Mouse (Mus musculus): ENCODE measurements around the gene Mical2.
A peak's percentile ranks its signal among the peaks of the same experiment; 100 is the strongest.

Gene Mical2

DNA sequence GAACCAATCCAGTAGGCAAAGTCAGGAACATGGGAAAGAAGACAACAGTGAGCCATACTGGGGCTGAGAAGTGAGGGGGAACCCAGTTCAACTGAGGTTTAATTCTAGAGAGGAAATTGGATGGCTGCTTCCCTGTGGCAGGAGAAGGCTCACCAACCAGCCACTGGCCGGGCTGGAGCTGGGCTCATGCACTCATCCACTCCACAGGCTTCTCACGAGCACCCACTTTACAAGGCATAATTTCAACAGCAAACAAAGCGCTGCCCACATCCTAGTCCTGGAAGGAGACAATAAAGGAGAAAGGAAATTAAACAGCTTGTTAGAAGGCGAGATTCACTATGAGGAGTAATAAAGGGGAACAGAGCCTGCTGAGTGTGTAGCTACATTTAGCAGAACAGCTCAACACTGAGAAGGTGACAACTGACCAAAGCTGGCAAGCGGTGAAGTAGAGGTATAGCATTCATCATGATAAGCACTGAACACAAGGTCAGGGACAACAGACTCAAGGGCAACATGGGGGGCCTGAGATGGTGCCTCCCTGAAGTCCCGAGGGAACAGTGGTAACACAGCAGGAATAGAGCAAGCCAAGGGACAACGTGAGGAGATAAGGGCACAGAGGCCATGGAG, 137.0 kb downstream of the Mical2 start:
- no peak for DNase-seq (ENCODE audit: low spot score)

DNA sequence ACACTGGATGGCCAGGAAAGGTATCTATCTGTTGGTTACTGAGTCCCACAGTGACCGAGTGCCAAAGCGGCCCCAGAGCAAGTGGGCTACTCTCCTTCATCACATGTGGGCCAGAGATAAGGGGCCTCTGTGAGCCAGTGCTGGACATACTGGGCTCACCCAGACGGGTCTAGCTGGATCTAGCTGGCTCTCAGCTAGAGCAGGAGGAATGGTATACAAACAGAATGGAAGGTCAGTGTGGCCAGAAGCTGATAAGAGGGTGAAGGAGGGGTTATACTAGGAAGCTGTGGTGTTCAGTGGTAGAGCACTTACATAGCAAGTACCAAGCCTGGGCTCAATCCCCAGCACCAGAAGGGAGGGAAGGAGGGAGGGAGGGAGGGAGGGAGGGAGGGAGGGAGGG, 140.2 kb downstream of the Mical2 start:
- no peak for DNase-seq (ENCODE audit: low spot score)

DNA sequence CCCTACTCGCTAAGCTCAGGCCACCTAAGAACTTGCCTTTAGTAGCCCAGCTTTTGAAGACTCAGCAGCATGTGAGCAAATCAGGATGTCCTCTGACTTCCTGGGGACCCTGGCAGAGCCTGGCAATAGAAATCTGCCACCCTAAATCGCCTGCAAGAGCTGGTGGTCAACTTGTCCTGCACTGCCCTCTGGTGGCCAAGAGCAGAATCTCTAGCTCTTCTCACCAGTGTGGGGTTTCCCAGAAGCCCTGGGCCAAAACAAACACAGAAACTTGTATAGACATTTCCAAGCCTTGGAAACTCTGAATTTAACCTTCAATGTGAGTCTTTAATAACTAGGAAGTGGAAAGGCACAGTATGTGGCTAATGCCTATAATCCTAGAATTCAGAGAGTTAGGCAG, 143.4 kb downstream of the Mical2 start:
- DNase-seq (ENCODE audit: low spot score) = peak; percentile 89

DNA sequence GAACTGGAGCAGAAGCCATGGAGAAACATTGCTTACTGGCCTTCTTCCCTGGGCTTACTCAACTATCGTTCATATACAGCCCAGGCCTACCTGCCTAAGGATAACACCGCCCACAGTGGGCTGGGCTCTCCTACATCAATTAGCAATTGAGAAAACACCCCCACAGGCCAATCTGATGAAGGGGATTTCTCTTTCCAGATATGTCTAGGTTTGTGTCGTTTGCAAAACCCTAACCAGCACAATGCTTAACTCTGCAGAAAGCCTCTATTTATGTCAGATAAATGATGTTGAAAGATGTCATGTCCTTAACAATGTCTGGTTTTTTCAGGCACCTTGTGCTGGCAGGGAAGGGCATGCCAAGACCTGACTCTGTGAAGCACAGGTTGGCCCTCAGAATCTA, 144.3 kb downstream of the Mical2 start:
- no peak for DNase-seq (ENCODE audit: low spot score)

DNA sequence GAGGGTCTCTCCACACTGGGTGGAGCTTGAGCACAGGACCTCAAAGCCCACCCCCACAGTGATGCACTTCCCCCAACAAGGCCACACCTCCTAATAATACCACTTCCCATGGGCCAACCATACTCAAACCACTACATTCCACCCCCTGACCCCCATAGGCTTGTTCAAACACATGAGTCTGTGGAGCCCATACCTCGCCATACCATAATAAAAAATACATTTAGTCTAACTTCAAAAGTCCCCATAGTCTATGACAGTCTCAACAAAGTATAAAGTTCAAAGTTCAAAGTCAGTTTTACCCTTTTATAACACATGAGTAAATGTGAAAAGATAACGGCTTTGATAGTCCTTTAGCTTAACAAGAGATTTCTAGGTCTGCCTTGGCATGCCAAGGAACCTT, 145.7 kb downstream of the Mical2 start:
- DNase-seq (ENCODE audit: low spot score) = no peak

DNA sequence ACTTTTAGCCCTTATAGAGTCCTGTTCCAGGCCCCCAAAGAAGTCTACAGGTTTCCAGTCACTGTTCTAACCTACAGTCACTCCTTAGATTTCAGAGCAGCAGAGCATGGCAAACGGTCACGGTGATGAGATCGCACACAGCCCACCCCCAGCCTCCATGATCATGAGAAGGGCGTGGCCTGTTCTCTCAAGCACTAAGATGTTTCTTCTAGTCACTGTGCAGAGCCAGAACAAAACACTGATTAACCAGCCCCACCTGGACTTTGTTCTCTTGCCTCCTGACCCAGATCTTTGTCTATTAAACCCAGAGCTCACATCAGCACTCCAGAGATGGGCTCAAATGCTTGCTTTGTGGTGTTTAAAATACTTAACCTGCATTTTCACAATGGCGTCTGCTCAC, 148.4 kb downstream of the Mical2 start:
- no peak for DNase-seq (ENCODE audit: low spot score)

DNA sequence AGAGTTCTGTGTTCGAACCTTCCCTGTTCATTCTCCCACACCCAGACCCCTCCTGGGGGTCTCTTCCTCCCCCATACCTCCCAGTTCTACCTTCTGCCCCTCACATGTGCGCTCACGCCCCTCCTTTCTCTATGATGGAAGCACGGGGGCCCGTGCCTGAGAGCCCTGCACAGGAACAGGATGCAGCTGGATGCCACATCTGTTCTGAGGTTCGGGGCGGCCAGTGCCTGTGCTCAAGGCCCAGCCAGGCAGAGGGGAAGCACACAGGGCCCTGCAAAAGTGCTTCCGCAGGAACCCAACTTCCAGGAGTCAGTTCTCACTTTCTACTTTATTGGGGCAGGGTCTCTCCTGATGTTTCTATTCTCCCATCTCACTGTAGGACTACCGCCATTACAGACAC, 149.4 kb downstream of the Mical2 start:
- DNase-seq (ENCODE audit: low spot score) = no peak

DNA sequence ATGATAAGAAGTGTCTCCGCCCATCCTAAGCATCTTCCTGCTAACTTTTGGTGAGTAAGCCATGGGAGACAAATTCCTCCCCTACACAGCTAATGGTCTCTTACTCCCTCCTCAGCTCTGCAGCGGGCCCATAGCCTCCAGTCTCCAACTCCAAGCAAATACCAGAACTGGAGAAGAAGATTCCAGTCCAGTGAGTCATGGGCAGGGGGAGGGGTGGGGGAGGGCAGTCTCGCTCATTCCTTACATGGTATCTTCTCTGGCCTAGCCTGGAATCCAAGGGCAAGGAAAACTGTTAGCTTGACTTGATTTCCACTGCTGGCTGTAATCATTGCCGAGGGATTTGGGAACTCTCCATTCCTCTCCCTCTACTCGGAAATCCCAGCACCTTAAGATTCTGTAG, 150.2 kb downstream of the Mical2 start:
- peak; percentile 61 for DNase-seq (ENCODE audit: low spot score)

DNA sequence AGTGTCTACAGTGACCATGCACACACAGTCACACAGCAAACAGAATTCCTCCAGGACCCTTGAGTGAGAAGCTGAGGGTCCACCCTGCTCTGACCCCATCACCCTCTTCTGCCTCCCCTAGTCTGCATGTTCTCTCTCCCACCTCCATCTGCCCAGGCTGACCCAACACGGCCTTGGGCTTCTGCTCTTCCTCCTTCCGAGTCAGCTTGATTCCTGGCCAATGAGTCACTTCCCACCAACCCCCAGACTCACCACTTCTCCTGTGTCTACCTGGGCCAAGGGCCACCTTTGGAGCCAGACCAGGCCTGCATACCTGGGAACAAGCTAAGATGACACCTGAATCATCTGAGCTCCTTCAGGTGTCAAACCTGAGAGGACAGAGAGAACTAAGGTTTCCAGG, 151.0 kb downstream of the Mical2 start:
- no peak for DNase-seq (ENCODE audit: low spot score)

DNA sequence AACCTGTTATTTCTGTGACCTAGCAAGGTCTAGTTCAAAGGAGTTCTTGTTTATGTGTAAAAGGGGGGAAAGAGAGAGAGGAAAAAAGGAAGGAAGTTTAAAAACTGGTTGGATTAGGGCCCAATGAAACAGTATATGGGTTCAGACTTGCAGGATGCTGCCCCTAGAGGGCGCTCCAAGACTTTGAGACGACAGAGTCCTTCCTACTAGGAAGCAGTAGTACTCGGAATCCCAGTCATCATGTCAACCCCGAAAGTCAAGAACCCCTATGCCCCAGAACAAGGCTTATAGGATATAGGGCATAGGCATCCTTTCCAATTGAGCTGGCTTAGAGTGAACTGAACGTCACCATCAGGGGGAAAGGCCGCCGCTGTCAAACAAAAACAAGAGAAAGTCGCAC, 151.7 kb downstream of the Mical2 start:
- DNase-seq (ENCODE audit: low spot score) = peak; percentile 94

DNA sequence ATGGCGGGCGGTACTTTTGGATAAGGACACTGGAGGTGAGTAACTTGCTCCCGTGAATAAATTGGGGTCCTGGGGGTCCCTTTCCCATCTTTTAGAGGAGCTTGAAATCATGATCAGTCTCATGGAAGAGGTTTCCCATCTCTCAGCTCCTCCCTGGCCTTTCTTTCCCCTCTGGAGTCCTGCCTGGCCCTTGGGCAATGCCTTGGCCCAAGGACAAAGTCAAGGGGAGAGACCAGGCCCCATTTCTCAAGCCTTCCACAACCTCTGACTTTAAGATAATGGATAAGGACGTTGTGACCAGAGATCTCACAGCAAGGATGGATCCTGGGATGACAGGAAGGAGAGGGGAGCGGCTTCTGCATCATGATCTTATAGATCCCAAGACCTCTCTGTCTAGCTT, 152.4 kb downstream of the Mical2 start:
- peak; percentile 49 for DNase-seq (ENCODE audit: low spot score)

DNA sequence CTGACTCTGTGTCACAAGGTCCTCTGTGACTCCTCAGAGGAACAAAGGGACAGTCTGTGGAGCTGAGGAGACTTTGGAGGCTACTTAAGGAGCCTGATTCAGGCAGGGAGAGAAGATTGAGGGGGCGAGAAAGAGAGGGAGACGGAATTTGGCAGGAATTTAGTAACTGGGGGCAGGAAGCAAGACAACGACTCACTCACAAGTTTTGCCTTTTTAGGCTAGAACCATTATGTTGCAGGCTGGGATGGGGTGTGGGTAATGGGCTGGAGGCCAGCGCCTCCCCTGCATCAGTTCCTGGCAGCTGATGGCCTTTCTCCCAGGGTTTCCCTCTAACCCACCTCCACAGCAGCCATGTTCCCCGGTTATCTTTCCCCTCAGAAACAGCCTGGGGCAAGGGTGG, 152.8 kb downstream of the Mical2 start:
- DNase-seq (ENCODE audit: low spot score) = no peak

DNA sequence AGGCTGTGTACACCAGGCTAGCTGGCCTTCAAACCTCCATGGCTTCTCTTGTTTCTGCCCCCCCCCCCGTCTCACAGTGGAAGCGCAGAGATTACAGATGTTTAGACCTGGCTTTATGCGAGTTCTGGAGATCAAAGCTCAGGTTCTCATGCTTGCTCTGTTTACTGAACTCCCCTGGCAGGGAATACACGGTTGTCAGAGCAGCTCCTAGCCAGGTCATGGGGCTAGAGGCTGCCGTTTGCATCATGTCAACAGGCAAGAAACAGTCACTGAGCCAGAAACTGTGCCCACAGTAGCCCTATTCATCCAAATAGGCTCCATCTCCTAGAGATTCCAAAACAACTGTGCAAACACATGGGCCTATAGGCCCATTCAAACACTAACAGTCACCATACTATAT, 160.9 kb downstream of the Mical2 start:
- peak; percentile 34 for DNase-seq (ENCODE audit: low spot score)

DNA sequence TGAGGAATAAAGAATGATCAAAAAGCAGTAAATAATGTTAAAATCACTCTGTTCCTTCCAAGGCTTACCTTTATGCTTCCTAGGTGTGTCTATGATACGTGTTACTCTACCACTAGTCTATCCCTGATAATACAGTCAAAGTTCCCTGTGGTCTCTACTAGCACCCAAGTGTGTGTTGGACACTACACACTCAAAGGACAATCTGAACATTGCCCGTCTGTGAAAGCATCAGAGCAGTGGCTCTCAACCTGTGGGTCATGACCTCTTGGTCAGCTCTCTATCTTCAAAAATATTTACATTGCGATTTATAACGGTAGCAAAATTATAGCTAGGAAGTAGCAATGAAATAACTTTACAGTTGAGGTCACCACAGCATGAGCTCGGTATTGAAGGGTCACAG, 162.2 kb downstream of the Mical2 start:
- no peak for DNase-seq (ENCODE audit: low spot score)

DNA sequence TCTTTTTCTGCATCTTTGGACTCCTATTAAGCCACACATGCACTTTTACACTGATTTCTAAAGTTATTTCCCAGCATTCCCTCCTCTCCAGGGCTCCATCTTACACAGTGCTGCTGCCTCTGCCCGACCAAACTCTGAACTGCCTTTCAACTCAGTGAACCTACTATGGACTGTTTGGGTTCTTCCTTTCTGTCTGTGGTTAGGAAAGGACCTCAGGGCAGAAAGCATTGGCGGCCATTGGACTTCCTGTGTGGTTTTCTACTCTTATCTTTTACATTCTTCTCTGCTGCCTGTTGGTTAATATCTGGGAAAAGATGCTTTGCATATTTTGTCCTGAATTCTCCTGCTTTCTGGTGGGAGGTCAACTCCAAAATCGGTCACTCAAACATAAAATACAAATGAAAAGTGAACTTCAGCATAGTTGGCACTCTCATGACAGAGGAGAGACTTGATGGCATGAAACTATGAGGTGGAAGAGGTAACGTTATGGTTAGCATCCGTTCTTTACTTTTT, 162.8 kb downstream of the Mical2 start:
- no peak for DNase-seq (ENCODE audit: low spot score)

DNA sequence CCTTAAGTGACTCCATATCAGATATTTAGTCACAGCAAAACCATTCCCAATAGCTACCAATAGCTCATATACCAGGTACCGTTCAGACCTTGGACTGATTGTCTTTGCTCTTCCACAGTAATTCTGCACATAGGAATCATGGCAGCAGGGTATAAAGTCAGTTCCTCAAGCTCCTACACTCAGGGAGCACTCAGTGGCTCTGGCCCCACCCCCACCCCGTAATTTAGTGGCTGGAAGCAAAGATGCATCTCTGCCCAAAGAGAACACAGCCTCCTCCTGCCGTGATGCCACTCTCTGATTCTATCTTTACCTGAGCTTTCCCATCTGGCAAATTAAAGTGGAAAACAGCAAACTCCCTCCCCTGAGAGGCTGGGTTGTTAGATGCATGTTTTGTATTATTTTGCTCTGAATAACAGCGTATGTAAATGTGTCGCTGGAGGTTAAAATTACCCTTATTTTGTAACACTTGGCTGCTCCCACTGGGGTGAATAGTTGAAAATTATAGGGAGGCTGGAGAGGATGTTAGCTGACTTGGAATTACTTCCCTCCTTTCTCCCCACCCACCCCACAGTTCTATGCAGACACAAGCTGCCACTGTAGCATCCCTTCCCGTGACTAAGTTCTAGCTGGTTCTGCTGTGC, 164.1 kb downstream of the Mical2 start:
- no peak for DNase-seq (ENCODE audit: low spot score)

DNA sequence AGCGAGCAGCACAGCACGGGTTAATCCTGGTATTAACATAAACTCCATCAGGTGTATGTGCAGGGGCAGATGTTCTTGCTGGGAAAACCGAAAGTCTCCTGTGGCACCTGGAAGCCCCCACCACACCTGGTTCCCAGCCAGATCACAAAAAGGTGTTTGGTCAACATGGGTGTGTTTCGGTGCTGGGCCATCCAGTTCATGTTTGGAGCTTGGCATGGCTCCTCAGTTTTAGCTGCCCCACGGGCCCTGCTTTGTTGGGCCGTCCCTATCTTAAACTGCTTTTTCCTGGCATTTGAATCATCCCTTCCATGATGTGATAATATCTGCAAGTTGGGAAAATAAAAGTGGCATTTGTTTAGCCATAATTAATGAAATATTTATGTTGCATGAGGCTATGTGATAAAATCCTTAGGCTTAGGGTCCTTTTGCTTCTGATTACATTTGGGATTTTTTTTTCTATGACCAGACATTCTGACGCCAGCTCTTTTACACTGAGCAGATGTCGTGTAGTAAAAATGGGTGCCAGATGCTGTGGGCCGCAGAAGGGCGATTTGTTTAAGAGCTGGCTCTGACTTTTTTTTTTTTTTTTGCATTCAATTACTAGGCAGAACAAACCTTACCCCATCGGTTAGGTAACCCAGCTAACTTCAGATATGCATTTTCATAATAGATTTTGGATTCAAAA, 164.7 kb downstream of the Mical2 start:
- no peak for DNase-seq (ENCODE audit: low spot score)

DNA sequence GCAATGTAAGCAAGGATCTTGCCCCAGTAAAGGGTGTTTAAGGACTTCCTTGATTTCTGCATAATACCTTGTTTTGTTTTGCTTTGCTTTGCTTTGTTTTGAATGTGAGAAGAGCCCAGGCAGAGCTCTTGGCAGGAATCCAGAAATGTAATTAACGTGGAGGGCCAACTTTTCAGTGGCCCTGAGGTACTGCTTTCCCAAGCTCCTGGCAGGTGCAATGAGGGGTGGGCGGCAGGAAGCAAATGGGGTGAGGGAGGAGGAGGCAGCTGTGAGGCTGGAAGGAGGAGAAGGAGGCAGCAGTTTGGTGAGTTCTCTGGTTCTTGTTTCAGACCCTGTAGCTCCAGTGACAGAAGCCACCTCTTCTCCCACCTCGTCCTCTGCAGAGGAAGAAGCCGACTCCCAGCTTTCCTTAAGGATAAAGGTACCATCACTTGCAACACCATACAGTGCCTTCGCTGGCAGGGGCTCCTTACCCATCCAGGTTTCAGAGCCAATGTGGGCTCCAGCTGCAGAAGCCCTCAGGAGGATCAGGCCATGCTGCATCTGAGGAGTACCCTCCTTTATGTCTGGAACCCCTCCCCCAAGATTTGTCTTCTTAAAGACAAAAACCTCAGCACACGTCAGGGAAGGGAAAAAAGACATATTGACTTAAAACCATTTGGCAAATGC, 165.4 kb downstream of the Mical2 start:
- no peak for DNase-seq (ENCODE audit: low spot score)

DNA sequence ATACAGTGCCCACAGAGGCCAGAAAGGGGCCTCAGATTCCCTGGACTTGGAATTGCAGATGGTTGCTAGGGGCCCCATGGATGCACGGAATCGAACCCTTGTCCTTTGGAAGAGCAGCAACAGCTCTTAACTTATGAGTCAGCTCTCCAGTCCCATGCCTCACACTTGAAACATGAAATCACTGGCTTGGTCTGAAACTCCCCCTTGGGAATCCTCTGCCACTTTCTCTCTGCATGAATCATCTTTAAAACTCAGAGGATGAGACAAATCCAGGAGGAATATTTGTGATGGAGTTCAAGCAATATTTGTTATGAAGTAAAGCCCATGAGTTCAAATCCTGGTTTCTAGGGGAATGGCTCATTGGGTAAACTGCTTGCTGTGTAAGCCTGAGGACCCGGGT, 172.1 kb downstream of the Mical2 start:
- DNase-seq (ENCODE audit: low spot score) = peak; percentile 24

DNA sequence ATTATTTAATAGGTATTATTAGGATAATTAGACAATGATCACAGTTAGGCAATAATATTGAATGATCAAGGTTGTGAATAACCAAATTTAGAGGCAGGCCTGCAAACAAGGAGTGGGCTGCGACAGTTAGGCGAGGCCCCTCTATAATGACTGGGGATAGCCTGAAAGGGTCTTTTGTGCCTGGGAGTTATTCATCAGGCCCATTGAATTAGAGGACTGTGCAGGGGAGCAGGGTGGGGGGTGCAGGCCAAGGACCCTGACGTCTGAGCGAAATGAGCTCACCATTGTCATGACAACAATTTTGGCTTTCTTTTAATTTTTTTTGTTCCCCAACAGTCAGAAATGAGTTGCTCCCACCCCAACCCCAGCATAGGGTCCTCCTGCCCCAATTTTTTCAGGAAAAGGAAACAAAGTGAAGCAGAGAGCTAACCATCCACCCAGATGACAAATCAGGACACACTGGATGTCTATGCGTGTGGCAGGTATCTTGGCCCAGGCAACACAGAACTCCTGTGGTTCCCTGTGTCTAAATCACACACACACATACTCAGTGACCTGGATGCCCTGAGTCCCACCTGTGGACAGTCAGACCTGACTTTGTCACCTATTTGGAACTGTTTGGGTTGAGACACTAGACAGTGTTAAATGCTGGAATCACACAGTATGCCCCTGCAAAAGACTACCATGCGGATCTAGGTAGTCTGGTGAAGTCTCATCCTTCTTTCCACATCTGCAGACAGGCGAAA, 173.9 kb downstream of the Mical2 start:
- no peak for DNase-seq (ENCODE audit: low spot score)

DNA sequence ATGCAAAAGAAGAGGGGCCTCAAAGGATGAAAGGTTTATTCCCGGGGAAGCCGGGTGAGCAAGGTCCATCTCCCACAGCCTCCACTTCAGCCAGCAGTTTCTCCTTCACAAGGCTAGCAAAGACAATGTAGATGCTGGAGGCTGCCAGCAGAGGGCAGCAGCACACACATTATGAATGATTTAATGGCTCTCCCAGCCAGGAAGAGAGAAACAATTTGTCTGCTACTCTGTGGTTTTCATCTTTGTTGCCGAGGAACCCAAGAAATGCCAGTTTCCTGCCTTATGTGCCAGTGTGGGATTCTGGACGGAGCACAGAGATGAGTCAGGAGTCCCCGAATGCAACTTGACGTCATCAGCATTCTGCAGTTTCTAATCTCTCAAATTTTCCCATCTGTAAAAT, 174.5 kb downstream of the Mical2 start:
- DNase-seq (ENCODE audit: low spot score) = peak; percentile 87

DNA sequence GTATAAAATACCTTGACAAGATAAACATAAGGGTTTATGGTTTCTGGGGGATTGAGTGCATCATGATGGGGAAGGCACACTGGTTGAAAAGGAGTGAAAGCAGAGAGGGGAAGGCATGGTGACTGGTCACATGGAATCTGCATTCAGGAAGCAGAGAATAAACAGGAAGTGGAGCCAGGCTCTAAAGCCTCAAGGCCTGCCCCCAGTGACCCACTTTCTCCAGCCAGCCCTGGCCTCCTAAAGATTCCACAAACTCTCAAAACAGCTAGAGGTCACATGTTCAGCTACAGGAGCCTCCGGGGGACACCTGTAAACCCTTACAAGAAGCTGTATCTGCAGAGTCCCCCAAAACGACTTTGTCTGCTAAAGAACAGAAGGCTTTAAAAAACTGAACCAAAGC, 179.4 kb downstream of the Mical2 start:
- DNase-seq (ENCODE audit: low spot score) = no peak

Data from adipocyte (in vitro differentiated cells).